Mouse (Mus musculus): ENCODE data around the gene Prss47. TPM values are rescaled to one million over a fixed set of nuclear protein-coding genes. Genes with fewer than 3 reads are reported as not detected.

Prss47 gene
- polyA plus RNA-seq (2017; shearing (Covaris generic)), result not detected

DNA sequence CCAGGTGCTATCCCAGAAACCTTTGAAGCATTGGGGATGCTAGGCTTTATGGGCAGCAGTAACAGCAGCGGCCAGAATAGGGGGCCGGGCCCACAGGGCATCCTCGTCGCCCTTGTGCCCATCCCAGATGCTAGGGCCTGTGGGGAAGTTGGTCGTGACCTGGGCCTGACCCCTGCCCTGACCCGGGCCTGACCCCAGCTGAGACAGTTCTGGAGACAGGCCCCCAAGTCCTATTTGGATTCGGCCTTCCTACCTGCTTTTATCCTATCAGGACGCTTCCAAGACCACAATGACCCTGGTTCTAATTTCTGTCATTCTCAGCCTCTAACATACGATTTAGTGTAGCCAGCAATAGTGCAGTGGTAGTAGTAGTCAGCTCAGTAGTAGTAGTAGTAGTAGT, at the start of gene Prss47:
TSS of gene Prss47 (minus strand) at position 101 of the 400 bp plus-strand sequence.

DNA sequence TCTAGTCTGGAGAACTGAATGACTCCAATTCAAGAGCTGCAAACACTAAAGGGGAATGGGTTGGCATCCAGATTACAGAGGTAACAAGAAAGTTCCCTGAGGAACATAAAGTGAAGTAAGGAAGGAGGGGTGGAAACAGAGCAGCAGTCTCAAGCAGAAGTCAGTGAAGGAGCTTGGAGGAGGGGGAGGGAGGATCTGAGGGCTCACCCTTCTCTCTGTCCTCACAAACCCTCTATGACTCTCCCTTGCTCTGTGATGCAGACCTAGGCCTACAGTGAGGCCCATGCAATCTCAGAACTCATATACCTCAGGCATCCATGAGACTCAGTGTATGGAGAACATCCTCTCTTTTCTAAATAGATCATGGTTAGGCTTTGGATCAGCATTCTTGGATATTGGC, 19.8 kb downstream of the Prss47 start, which contains the start of gene Spata31d1c:
TSS of gene Spata31d1c (plus strand) at position 301 of the 400 bp plus-strand sequence.

Other genes with a start within 250 kb of the Prss47 start
- not detected for gene Cntnap3, start 148.8 kb downstream of the Prss47 start, polyA plus RNA-seq (2017; shearing (Covaris generic))
- not detected for gene Spata31, start 135.4 kb downstream of the Prss47 start, polyA plus RNA-seq (2017; shearing (Covaris generic))
- gene Spata31d1c, start 19.7 kb downstream of the Prss47 start, polyA plus RNA-seq (2017; shearing (Covaris generic)), result not detected
- gene Mfsd14b, start 60.2 kb upstream of the Prss47 start, polyA plus RNA-seq (2017; shearing (Covaris generic)), result 58.5 TPM
- not detected for gene Olfr465-ps1, start 85.3 kb upstream of the Prss47 start, polyA plus RNA-seq (2017; shearing (Covaris generic))
- gene Olfr466, start 97.5 kb upstream of the Prss47 start, polyA plus RNA-seq (2017; shearing (Covaris generic)), result 0.16 TPM
- gene Nlrp4f, start 153.2 kb upstream of the Prss47 start, polyA plus RNA-seq (2017; shearing (Covaris generic)), result not detected
- not detected for gene Gm10775, start 206.8 kb upstream of the Prss47 start, polyA plus RNA-seq (2017; shearing (Covaris generic))
- 13.6 TPM for gene Zfp369, start 226.1 kb upstream of the Prss47 start, polyA plus RNA-seq (2017; shearing (Covaris generic))